Mouse (Mus musculus): ENCODE results near the gene Hist1h4d. TPM values are rescaled to one million over a fixed set of nuclear protein-coding genes. Genes with fewer than 3 reads are reported as not detected.
"Not testable (repeated sequence)": the region's sequence is repeated elsewhere in the genome, so short reads cannot be mapped to it uniquely, and the experiment has no call there.

The Hist1h4d gene
- polyA plus RNA-seq, 1 experiment from 2014 or later, result 134 TPM

GRCm38 (mm10) chr13:23571022-23571503, 10.3 kb upstream of the Hist1h4d start, which contains the start of the genes Hist1h2ae and Hist1h2bg:
TSS of gene Hist1h2ae (minus strand) at chr13:23571220.
TSS of gene Hist1h2bg (plus strand) at chr13:23571396.
- H3K4me2 ChIP-seq, result peak within 1 kb of the TSS; percentile 79
- under 1% methylated on average over 18 of the region's 18 CpGs for WGBS (ENCODE audit: insufficient replicate concordance)
- ATAC-seq, result peak; percentile 81
- H3K9ac ChIP-seq, result peak within 1 kb of the TSS; percentile 85
- H3K4me3 ChIP-seq, result peak within 1 kb of the TSS; percentile 58
- no peaks in the 10 kb centered on the region for H3K9me3 ChIP-seq (replicated peaks)
- H3K4me1 ChIP-seq, result peaks cover 35% of the 10 kb centered on the region
- no peaks in the 10 kb centered on the region for H3K36me3 ChIP-seq
- no peaks in the 10 kb centered on the region for H3K27me3 ChIP-seq (replicated peaks)
- peak within 1 kb of the TSS; percentile 99 for H3K27ac ChIP-seq

GRCm38 (mm10) chr13:23571504-23572217, 9.7 kb upstream of the Hist1h4d start:
- under 1% methylated on average over 13 of the region's 34 CpGs for WGBS (ENCODE audit: insufficient replicate concordance)

GRCm38 (mm10) chr13:23572218-23573033, 9.0 kb upstream of the Hist1h4d start:
- Histone ChIP-seq H3K4me3 (peak overlapping the region; percentile 58), H3K4me2 (peak overlapping the region; percentile 79), H3K27me3 (replicated peaks) (no peaks in the 10 kb centered on the region), H3K36me3 (no peaks in the 10 kb centered on the region), H3K4me1 (peaks cover 42% of the 10 kb centered on the region), H3K27ac (peak overlapping the region; percentile 99), H3K9ac (peak overlapping the region; percentile 85), H3K9me3 (replicated peaks) (no peaks in the 10 kb centered on the region)
- WGBS (ENCODE audit: insufficient replicate concordance), result 23% methylated on average over 2 of the region's 2 CpGs
- no peak for ATAC-seq

More at GRCm38 (mm10) chr13:23571504-23572217, 9.7 kb upstream of the Hist1h4d start:
- ATAC-seq, result peak; percentile 6; the same call in 1 of the 2 replicates
- peak overlapping the region; percentile 99 for H3K27ac ChIP-seq
- H3K9ac ChIP-seq, result peak overlapping the region; percentile 85
- H3K4me3 ChIP-seq, result peak overlapping the region; percentile 58
- not testable (repeated sequence) for H3K9me3 ChIP-seq (replicated peaks); H3K36me3 ChIP-seq; H3K27me3 ChIP-seq (replicated peaks)
- H3K4me1 ChIP-seq, result peaks cover 39% of the 10 kb centered on the region
- H3K4me2 ChIP-seq, result peak overlapping the region; percentile 79

- not testable (repeated sequence) for H3K9me3 ChIP-seq (replicated peaks); H3K36me3 ChIP-seq; H3K27me3 ChIP-seq (replicated peaks); ATAC-seq
- H3K27ac ChIP-seq, result peak overlapping the region; percentile 99
- peaks cover 42% of the 10 kb centered on the region for H3K4me1 ChIP-seq
- peak overlapping the region; percentile 79 for H3K4me2 ChIP-seq
- 6% methylated on average over 20 of the region's 20 CpGs for WGBS (ENCODE audit: insufficient replicate concordance)
- peak overlapping the region; percentile 58 for H3K4me3 ChIP-seq
- peak overlapping the region; percentile 85 for H3K9ac ChIP-seq
Observed at GRCm38 (mm10) chr13:23573034-23573897, 8.1 kb upstream of the Hist1h4d start.

GRCm38 (mm10) chr13:23573898-23574524, 7.4 kb upstream of the Hist1h4d start, which contains the start of the genes Hist1h2bf and Hist1h2ad:
TSS of gene Hist1h2bf (minus strand) at chr13:23574196.
TSS of gene Hist1h2ad (plus strand) at chr13:23574381.
- H3K4me1 ChIP-seq, result peaks cover 45% of the 10 kb centered on the region
- ATAC-seq, result peak; percentile 79
- H3K9me3 ChIP-seq (replicated peaks); H3K36me3 ChIP-seq; H3K27me3 ChIP-seq (replicated peaks): not testable (repeated sequence)
- peak within 1 kb of the TSS; percentile 90 for H3K9ac ChIP-seq
- H3K4me2 ChIP-seq, result peak within 1 kb of the TSS; percentile 79
- under 1% methylated on average over 42 of the region's 42 CpGs for WGBS (ENCODE audit: insufficient replicate concordance)
- peak within 1 kb of the TSS; percentile 63 for H3K4me3 ChIP-seq
- peak within 1 kb of the TSS; percentile 99 for H3K27ac ChIP-seq

GRCm38 (mm10) chr13:23574546-23575170, 6.7 kb upstream of the Hist1h4d start:
- not testable (repeated sequence) for H3K27me3 ChIP-seq (replicated peaks); H3K9me3 ChIP-seq (replicated peaks); ATAC-seq; H3K36me3 ChIP-seq
- Histone ChIP-seq H3K9ac (peak overlapping the region; percentile 90), H3K4me1 (peaks cover 42% of the 10 kb centered on the region), H3K4me2 (peak overlapping the region; percentile 79), H3K4me3 (peak overlapping the region; percentile 63), H3K27ac (peak overlapping the region; percentile 99)
- WGBS (ENCODE audit: insufficient replicate concordance), result under 1% methylated on average over 11 of the region's 39 CpGs

- H3K4me2 ChIP-seq, result peak within 1 kb of the TSS; percentile 79
- peak within 1 kb of the TSS; percentile 63 for H3K4me3 ChIP-seq
- peak within 1 kb of the TSS; percentile 90 for H3K9ac ChIP-seq
- H3K27ac ChIP-seq, result peak within 1 kb of the TSS; percentile 96
- peaks cover 42% of the 10 kb centered on the region for H3K4me1 ChIP-seq
- no peaks in the 10 kb centered on the region for H3K27me3 ChIP-seq (replicated peaks)
- WGBS (ENCODE audit: insufficient replicate concordance), result under 1% methylated on average over 18 of the region's 18 CpGs
- no peaks in the 10 kb centered on the region for H3K36me3 ChIP-seq
- peak; percentile 35 for ATAC-seq
- no peaks in the 10 kb centered on the region for H3K9me3 ChIP-seq (replicated peaks)
Observed at GRCm38 (mm10) chr13:23575271-23575851, 6.0 kb upstream of the Hist1h4d start, which contains the start of gene Hist1h3d. TSS of gene Hist1h3d (plus strand) at chr13:23575763.

- H3K27me3 ChIP-seq (replicated peaks); ATAC-seq; H3K36me3 ChIP-seq; H3K9me3 ChIP-seq (replicated peaks): not testable (repeated sequence)
- Histone ChIP-seq H3K9ac (peak overlapping the region; percentile 90), H3K4me1 (peaks cover 47% of the 10 kb centered on the region), H3K27ac (peak overlapping the region; percentile 96), H3K4me3 (peak overlapping the region; percentile 63), H3K4me2 (peak overlapping the region; percentile 79)
- WGBS (ENCODE audit: insufficient replicate concordance), result 0% methylated on average over 13 of the region's 40 CpGs
Observed at GRCm38 (mm10) chr13:23575864-23576313, 5.5 kb upstream of the Hist1h4d start.

GRCm38 (mm10) chr13:23576351-23576881, 5.0 kb upstream of the Hist1h4d start:
- H3K9me3 ChIP-seq (replicated peaks), result no peaks in the 10 kb centered on the region
- WGBS (ENCODE audit: insufficient replicate concordance), result 7% methylated on average over 7 of the region's 7 CpGs
- no peak for ATAC-seq

More at GRCm38 (mm10) chr13:23576351-23576881, 5.0 kb upstream of the Hist1h4d start:
- Histone ChIP-seq H3K9ac (peak overlapping the region; percentile 90), H3K4me3 (peak overlapping the region; percentile 63), H3K4me1 (peaks cover 52% of the 10 kb centered on the region), H3K27me3 (replicated peaks) (no peaks in the 10 kb centered on the region), H3K4me2 (peak overlapping the region; percentile 79), H3K27ac (peak overlapping the region; percentile 96), H3K36me3 (no peaks in the 10 kb centered on the region)
